Mouse (Mus musculus) regulatory T cell (primary cell): ENCODE measurements around the gene Phex.

ENCODE experiments used
- in situ Hi-C: fragments of 300-600 bp; cut with MboI, MseI; formaldehyde crosslinking; loops from one replicate; pipeline ENCODE4 v1.15.1; 2025; ENCODE audit warnings: high pct_unique_total_duplicates

Phex gene

DNA sequence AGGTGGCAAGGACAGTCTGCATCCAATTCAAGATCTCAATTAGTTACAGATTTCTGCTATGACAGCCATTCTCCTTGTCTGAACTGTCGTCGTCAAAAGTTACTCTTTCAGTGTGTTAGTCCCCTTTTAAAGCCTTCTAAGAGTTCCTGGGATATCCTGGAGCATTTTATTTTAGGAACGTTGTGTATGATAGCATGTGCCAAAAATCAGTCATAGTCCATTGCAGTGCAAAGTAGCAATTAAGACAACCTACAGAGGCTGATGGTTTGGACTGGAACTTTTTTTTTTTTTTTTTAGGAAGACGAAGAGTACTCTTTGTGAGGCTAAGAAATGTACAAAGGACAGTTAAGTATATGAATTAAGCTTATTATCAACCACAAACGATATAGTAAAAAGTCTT lies at the start of gene Phex:
Phex (minus strand) TSS at position 101 of the 400 bp plus-strand sequence.
- in situ Hi-C loops: no loop called here

GRCm38 (mm10) chrX:157462716-157463115 lies 47.6 kb upstream of the Phex start:
- in situ Hi-C loops: no loop called here

GRCm38 (mm10) chrX:157454430-157454829 lies 39.3 kb upstream of the Phex start:
- in situ Hi-C loops: loop anchor here (10.0 kb wide), 1 partner anchor 190 kb away; no protein-coding TSS in a partner anchor

DNA sequence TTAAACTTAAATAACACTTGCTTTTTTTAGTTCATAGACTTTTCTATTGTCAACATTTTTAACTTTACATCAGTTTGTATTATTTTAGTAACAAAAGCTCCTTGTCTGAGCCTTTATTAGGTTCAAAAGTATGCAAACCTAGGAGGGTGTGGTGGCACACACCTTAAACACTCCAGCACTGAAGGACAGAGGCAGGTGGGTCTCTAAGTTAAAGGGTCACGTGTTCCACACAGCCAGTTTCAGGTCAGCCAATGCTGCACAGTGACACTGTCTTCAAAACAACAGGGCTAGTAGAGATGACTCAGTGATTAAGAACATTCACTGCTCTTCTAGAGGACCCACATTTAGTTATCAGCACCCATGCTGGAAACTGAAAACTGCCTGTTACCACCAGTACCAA lies 33.9 kb upstream of the Phex start:
- in situ Hi-C loops: no loop called here

GRCm38 (mm10) chrX:157447431-157447830 lies 32.3 kb upstream of the Phex start:
- in situ Hi-C loops: no loop called here

GRCm38 (mm10) chrX:157434768-157435167 lies 19.7 kb upstream of the Phex start:
- in situ Hi-C loops: no loop called here

- in situ Hi-C loops: no loop called here
These were observed 4.3 kb upstream of the Phex start for GRCm38 (mm10) chrX:157419451-157419850.

DNA sequence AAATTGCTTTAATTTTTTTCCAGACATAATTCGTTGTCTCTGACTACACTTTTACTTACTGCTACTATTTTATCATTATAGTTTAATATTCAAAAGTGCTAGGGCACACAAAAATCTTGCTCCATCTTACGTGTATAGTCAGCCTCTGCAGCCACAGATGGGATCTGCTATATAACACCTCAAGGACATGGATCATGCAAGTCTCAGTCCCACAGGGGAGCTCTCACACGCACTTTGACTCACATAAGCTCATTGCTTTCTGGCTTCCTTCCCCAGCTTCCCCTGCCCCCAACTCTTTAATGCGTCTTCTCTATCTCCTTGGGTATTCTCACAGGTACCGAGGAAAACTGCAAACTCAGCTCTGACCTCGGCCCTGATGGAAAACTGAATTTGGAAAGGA lies 10.2 kb downstream of the Phex start:
- in situ Hi-C loops: no loop called here

GRCm38 (mm10) chrX:157391241-157391640 lies 23.9 kb downstream of the Phex start:
- in situ Hi-C loops: no loop called here

DNA sequence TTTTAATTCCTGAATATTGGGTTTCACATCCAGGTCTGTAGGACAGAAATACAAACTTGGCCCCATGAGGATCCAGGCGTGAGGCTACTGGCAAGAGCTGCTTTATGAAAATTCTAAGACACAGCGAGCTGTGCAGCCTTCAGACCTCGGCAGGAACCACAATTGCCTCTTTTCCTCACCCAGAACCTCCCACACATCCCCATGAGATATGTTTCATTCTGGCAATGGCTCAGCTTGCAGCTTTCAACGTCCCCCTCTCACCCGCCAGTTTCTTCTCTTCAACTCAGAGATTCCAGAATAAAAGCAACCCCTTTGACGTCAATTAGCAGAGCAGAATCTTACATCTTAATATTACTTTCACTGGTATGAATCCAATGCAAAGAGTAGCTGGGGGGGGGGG lies 25.0 kb downstream of the Phex start:
- in situ Hi-C loops: no loop called here

- in situ Hi-C loops: no loop called here
These were observed 26.7 kb downstream of the Phex start for GRCm38 (mm10) chrX:157388419-157388818.

GRCm38 (mm10) chrX:157387025-157387424 lies 28.1 kb downstream of the Phex start:
- in situ Hi-C loops: no loop called here

DNA sequence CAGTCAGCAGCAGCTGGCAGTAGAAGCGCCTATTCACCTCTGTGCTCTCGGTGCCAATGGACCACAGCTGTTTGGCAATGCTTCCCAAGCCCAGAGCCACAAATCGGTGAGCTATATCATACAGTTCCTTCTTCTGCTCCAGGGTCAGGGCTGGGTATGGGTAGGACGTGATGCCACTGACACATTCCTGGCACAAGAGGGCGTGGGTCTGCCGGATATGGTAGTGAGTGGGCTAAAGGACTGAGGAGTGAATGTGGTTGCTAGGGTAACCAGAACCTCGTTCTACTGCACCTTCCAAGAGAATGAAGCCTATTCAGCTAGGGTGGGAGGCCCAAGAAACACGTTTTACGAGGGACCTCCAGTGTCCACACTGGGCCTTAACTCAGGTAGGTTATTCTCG lies 36.3 kb downstream of the Phex start:
- in situ Hi-C loops: no loop called here

- in situ Hi-C loops: no loop called here
These were observed 37.7 kb downstream of the Phex start for GRCm38 (mm10) chrX:157377456-157377855.

DNA sequence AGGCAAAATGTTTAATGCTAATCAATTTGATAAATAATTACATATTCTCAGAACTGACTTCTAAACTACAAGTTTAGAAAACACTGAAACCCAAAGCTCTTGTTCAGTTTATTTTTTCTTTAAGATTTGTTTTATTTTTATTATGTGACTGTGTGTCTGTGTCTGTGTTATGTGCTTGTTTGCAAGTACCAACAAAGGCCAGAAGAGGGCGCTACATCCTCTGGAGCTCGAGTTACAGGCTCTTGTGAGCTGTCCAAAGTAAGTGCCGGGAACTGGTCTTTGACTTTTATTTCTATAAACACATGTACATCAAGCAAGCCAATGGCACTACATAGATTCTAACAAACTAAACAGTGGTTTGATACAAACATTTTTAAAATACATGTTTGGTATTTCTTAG lies 41.2 kb downstream of the Phex start:
- in situ Hi-C loops: no loop called here

GRCm38 (mm10) chrX:157369166-157369565 lies 45.9 kb downstream of the Phex start:
- in situ Hi-C loops: no loop called here

- in situ Hi-C loops: no loop called here
These were observed 59.6 kb downstream of the Phex start for GRCm38 (mm10) chrX:157355521-157355920.

- in situ Hi-C loops: no loop called here
These were observed 68.9 kb downstream of the Phex start for GRCm38 (mm10) chrX:157346201-157346600.

GRCm38 (mm10) chrX:157334726-157335125 lies 80.4 kb downstream of the Phex start:
- in situ Hi-C loops: no loop called here

- in situ Hi-C loops: no loop called here
These were observed 85.3 kb downstream of the Phex start for GRCm38 (mm10) chrX:157329821-157330220.

DNA sequence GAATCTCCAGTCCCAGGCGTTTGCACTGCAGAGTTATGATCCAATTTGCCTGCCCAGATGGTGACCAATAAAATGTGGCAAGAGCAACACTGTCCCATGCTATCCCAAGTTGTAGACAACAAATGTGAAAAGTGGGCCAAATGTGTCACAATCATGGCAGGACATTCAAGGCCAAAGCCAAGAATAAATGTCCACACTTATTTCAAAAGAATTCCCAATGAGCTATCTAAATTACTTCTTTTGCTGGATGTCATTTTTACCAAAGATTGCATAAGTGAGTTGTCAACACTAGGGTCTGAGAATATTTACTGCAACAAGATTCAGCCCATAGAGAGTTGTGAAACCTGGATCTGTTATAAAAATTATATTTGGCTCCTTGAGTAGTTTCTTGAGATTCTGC lies 86.7 kb downstream of the Phex start:
- in situ Hi-C loops: no loop called here

- in situ Hi-C loops: no loop called here
These were observed 87.4 kb downstream of the Phex start for GRCm38 (mm10) chrX:157327756-157328155.

GRCm38 (mm10) chrX:157324396-157324795 lies 90.7 kb downstream of the Phex start:
- in situ Hi-C loops: no loop called here

GRCm38 (mm10) chrX:157310331-157310730 lies 104.8 kb downstream of the Phex start:
- in situ Hi-C loops: no loop called here

DNA sequence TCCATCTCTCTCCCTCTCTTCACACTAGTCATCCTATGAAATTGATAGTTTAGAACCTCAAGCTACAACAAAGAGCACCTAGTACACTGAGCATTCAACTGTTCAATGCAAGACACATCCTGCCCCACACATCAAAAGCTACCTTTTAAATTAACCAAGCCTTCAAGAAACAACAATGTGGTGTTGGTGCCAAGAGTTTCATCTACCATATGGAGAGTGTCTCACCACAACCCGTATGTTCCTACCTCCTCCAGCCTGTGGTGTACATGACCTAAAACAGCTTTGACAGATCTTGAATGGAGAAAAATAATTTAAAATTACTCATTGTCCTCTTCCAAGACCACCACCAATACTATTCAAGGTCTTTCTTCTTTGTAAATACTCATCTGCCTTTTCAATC lies 106.9 kb downstream of the Phex start:
- in situ Hi-C loops: no loop called here
